Mouse (Mus musculus): ENCODE results near the gene Mief1. TPM values are rescaled to one million over a fixed set of nuclear protein-coding genes. Genes with fewer than 3 reads are reported as not detected.

Mief1 gene
- polyA plus RNA-seq, 1 experiment from 2014 or later, result 12.0 TPM

- Histone ChIP-seq H3K27me3 (replicated peaks; ENCODE audit: control insufficient read depth, insufficient read depth, low read length) (no peaks in the 10 kb centered on the region), H3K4me2 (replicated peaks; ENCODE audit: low read depth) (no peak overlapping the region), H3K9me3 (ENCODE audit: control insufficient read depth) (no peaks in the 10 kb centered on the region), H3K4me1 (replicated peaks; ENCODE audit: control insufficient read depth, insufficient read depth, low read length) (no peaks in the 10 kb centered on the region), H3K27ac (ENCODE audit: low read depth, low read length) (no peak overlapping the region), H3K9ac (ENCODE audit: low read depth, low read length) (no peak overlapping the region), H3K4me3 (ENCODE audit: low read depth, low read length) (no peak overlapping the region), H3K36me3 (ENCODE audit: control insufficient read depth, insufficient read depth) (peaks cover 29% of the 10 kb centered on the region)
- 19% methylated on average over 10 of the region's 10 CpGs for WGBS
- no peak for ATAC-seq
- peak; percentile 66 for TF ChIP-seq CTCF (IDR thresholded peaks at IDR 0.05; ENCODE audit: low read depth)
Observed at GRCm38 (mm10) chr15:80215716-80216479, 17.9 kb upstream of the Mief1 start.

- H3K4me2 ChIP-seq (replicated peaks; ENCODE audit: low read depth), result no peak overlapping the region
- H3K4me1 ChIP-seq (replicated peaks; ENCODE audit: control insufficient read depth, insufficient read depth, low read length), result no peaks in the 10 kb centered on the region
- H3K4me3 ChIP-seq (ENCODE audit: low read depth, low read length), result no peak overlapping the region
- 59% methylated on average over 9 of the region's 9 CpGs for WGBS
- H3K27ac ChIP-seq (ENCODE audit: low read depth, low read length), result no peak overlapping the region
- TF ChIP-seq CTCF (IDR thresholded peaks at IDR 0.05; ENCODE audit: low read depth), result no peak
- no peaks in the 10 kb centered on the region for H3K9me3 ChIP-seq (ENCODE audit: control insufficient read depth)
- H3K36me3 ChIP-seq (ENCODE audit: control insufficient read depth, insufficient read depth), result peaks cover 24% of the 10 kb centered on the region
- no peak overlapping the region for H3K9ac ChIP-seq (ENCODE audit: low read depth, low read length)
- H3K27me3 ChIP-seq (replicated peaks; ENCODE audit: control insufficient read depth, insufficient read depth, low read length), result no peaks in the 10 kb centered on the region
- no peak for ATAC-seq
Observed at GRCm38 (mm10) chr15:80216480-80216820, 17.4 kb upstream of the Mief1 start.

GRCm38 (mm10) chr15:80217476-80217875, 16.3 kb upstream of the Mief1 start:
- H3K36me3 ChIP-seq (ENCODE audit: control insufficient read depth, insufficient read depth), result peaks cover 14% of the 10 kb centered on the region; the same call in 1 of the 2 replicates
- H3K9ac ChIP-seq (ENCODE audit: low read depth, low read length), result no peak overlapping the region
- ATAC-seq, result no peak
- WGBS, result 90% methylated on average over 10 of the region's 10 CpGs
- no peaks in the 10 kb centered on the region for H3K27me3 ChIP-seq (replicated peaks; ENCODE audit: control insufficient read depth, insufficient read depth, low read length)
- H3K9me3 ChIP-seq (ENCODE audit: control insufficient read depth), result no peaks in the 10 kb centered on the region
- H3K4me2 ChIP-seq (replicated peaks; ENCODE audit: low read depth), result no peak overlapping the region
- H3K27ac ChIP-seq (ENCODE audit: low read depth, low read length), result no peak overlapping the region
- TF ChIP-seq CTCF (IDR thresholded peaks at IDR 0.05; ENCODE audit: low read depth), result no peak
- H3K4me3 ChIP-seq (ENCODE audit: low read depth, low read length), result no peak overlapping the region
- H3K4me1 ChIP-seq (replicated peaks; ENCODE audit: control insufficient read depth, insufficient read depth, low read length), result no peaks in the 10 kb centered on the region

- Histone ChIP-seq H3K4me3 (ENCODE audit: low read depth, low read length) (no peak overlapping the region), H3K4me1 (replicated peaks; ENCODE audit: control insufficient read depth, insufficient read depth, low read length) (no peaks in the 10 kb centered on the region), H3K36me3 (ENCODE audit: control insufficient read depth, insufficient read depth) (no peaks in the 10 kb centered on the region), H3K27me3 (replicated peaks; ENCODE audit: control insufficient read depth, insufficient read depth, low read length) (no peaks in the 10 kb centered on the region), H3K4me2 (replicated peaks; ENCODE audit: low read depth) (peak overlapping the region; percentile 40), H3K27ac (ENCODE audit: low read depth, low read length) (no peak overlapping the region; the same call in 1 of the 2 replicates), H3K9ac (ENCODE audit: low read depth, low read length) (no peak overlapping the region), H3K9me3 (ENCODE audit: control insufficient read depth) (no peaks in the 10 kb centered on the region)
- ATAC-seq, result 0 out of 2 replicates have a peak, but pooled peaks have one; percentile 33
- WGBS, result 25% methylated on average over 14 of the region's 14 CpGs
- TF ChIP-seq CTCF (IDR thresholded peaks at IDR 0.05; ENCODE audit: low read depth), result no peak
Observed at GRCm38 (mm10) chr15:80219211-80219610, 14.6 kb upstream of the Mief1 start.

- Histone ChIP-seq H3K9me3 (ENCODE audit: control insufficient read depth) (no peaks in the 10 kb centered on the region), H3K27me3 (replicated peaks; ENCODE audit: control insufficient read depth, insufficient read depth, low read length) (no peaks in the 10 kb centered on the region), H3K4me1 (replicated peaks; ENCODE audit: control insufficient read depth, insufficient read depth, low read length) (no peaks in the 10 kb centered on the region), H3K9ac (ENCODE audit: low read depth, low read length) (no peak overlapping the region), H3K36me3 (ENCODE audit: control insufficient read depth, insufficient read depth) (no peaks in the 10 kb centered on the region), H3K27ac (ENCODE audit: low read depth, low read length) (no peak overlapping the region), H3K4me3 (ENCODE audit: low read depth, low read length) (no peak overlapping the region), H3K4me2 (replicated peaks; ENCODE audit: low read depth) (peak overlapping the region; percentile 40)
- no peak for ATAC-seq
- 59% methylated on average over 4 of the region's 4 CpGs for WGBS
- no peak for TF ChIP-seq CTCF (IDR thresholded peaks at IDR 0.05; ENCODE audit: low read depth)
Observed at GRCm38 (mm10) chr15:80219705-80220657, 13.8 kb upstream of the Mief1 start.

- Histone ChIP-seq H3K27me3 (replicated peaks; ENCODE audit: control insufficient read depth, insufficient read depth, low read length) (no peaks in the 10 kb centered on the region), H3K9ac (ENCODE audit: low read depth, low read length) (no peak overlapping the region), H3K9me3 (ENCODE audit: control insufficient read depth) (no peaks in the 10 kb centered on the region), H3K4me3 (ENCODE audit: low read depth, low read length) (no peak overlapping the region), H3K4me2 (replicated peaks; ENCODE audit: low read depth) (no peak overlapping the region), H3K36me3 (ENCODE audit: control insufficient read depth, insufficient read depth) (no peaks in the 10 kb centered on the region), H3K4me1 (replicated peaks; ENCODE audit: control insufficient read depth, insufficient read depth, low read length) (no peaks in the 10 kb centered on the region), H3K27ac (ENCODE audit: low read depth, low read length) (no peak overlapping the region)
- WGBS, result 69% methylated on average over 8 of the region's 8 CpGs
- no peak for ATAC-seq
- peak; percentile 37 for TF ChIP-seq CTCF (IDR thresholded peaks at IDR 0.05; ENCODE audit: low read depth)
Observed at GRCm38 (mm10) chr15:80221031-80221430, 12.8 kb upstream of the Mief1 start.

All from intestine, postnatal 0 days (tissue).